Mouse (Mus musculus) heart, postnatal 0 days (tissue): ENCODE measurements around the gene Notch2.

ENCODE experiments used
- CTCF ChIP-seq: IDR thresholded peaks from 2 replicates; pipeline ENCODE4 v1.5.1; 2016; ENCODE audit warnings: antibody characterized with exemption, control low read depth, low read depth
- EP300 ChIP-seq: IDR thresholded peaks from 2 replicates; pipeline ENCODE4 v1.6.1; 2016; ENCODE audit warnings: antibody characterized with exemption, low read depth

GRCm38 (mm10) chr3:98004231-98004630, 9.1 kb upstream of the Notch2 start:
- no peak for TF ChIP-seq CTCF
- TF ChIP-seq EP300, result no peak
